Mouse (Mus musculus) heart, embryonic 12.5 days (tissue): ENCODE measurements around the gene Camk2g. TPM values are rescaled to one million over a fixed set of nuclear protein-coding genes. Genes with fewer than 3 reads are reported as not detected.

Source experiments
- microRNA-seq: library from miRNA; unstranded; fragments of <30 nt; microRNA quantifications from one replicate; pipeline ENCODE4, GENCODE M21; 2017
- polyA plus RNA-seq: library from polyadenylated mRNA; unstranded; fragments of >200 nt; fragmentation: Nextera tagmentation; extraction: Ambion mirVana; gene quantifications from 2 replicates; pipeline ENCODE4 v1.2.1, GENCODE M21; 2016

Gene Camk2g
- polyA plus RNA-seq, 1 experiment from 2014 or later: 65.4 TPM

Small RNAs within 50 kb of the gene (microRNA-seq; reads per million reads assigned to microRNA genes)
- 0.71 reads per million for gene Mir6946

Other genes with a start within 250 kb of the Camk2g start
- 43.0 and 43.5 TPM in 2 replicates for gene Ppp3cb, start 247.5 kb downstream of the Camk2g start, polyA plus RNA-seq
- 7.4 and 7.7 TPM in 2 replicates for gene Usp54, start 153.0 kb downstream of the Camk2g start, polyA plus RNA-seq
- 19.2 and 19.7 TPM in 2 replicates for gene Myoz1, start 137.5 kb downstream of the Camk2g start, polyA plus RNA-seq
- gene Synpo2l, start 125.7 kb downstream of the Camk2g start, polyA plus RNA-seq: 181 and 191 TPM in 2 replicates
- gene Sec24c, start 119.8 kb downstream of the Camk2g start, polyA plus RNA-seq: 93.4 and 97.4 TPM in 2 replicates
- 20.4 and 21.2 TPM in 2 replicates for gene Fut11, start 99.1 kb downstream of the Camk2g start, polyA plus RNA-seq
- 232 and 236 TPM in 2 replicates for gene Chchd1, start 91.1 kb downstream of the Camk2g start, polyA plus RNA-seq
- gene Zswim8, start 86.5 kb downstream of the Camk2g start, polyA plus RNA-seq: 32.4 and 34.0 TPM in 2 replicates
- 17.9 and 18.8 TPM in 2 replicates for gene Ndst2, start 59.5 kb downstream of the Camk2g start, polyA plus RNA-seq
- gene Plau, start 42.6 kb upstream of the Camk2g start, polyA plus RNA-seq: 0.77 and 1.1 TPM in 2 replicates
- 108 and 115 TPM in 2 replicates for gene Vcl, start 135.3 kb upstream of the Camk2g start, polyA plus RNA-seq